25 mouse cellular contexts compared by ENCODE assay signal in the genomic region with DNA sequence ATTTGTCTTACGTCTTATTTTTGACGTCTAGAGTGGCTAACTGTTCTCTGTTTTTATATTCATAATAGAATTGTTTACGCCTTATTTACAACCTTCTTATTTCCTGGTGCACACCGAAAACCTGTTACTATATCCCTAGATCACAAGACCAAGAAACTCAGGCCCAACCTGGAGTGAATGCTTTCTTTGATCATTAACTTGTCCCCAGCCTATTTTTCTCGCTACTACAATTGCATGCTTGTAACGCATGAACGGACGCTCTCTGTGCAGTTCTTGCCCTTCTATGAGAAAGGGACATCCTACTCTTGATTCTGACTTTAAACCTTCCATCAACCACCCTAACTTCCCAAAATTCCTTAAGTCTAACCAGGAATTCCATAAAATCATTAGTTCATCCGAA. TPM values are rescaled to one million over a fixed set of nuclear protein-coding genes. Genes with fewer than 3 reads are reported as not detected.
DNase-seq lines count a peak whose midpoint lies in the region; ATAC-seq and TF ChIP-seq lines count a peak whose summit lies in the region.
"Had no signal": no experiment of that assay in that cellular context is flagged by ENCODE, and none has a peak within 500 bp of the region (broad histone marks: within the 10 kb centered on the region; RNA-seq: fewer than 3 reads in every experiment).

No protein-coding gene starts in this region.

- no peak for TF ChIP-seq CTCF in intestine, postnatal 0 days (IDR thresholded peaks at IDR 0.05; ENCODE audit: low read depth)

- H3K4me3 ChIP-seq in intestine, embryonic 15.5 days (replicated peaks), result no peak overlapping the region
- H3K4me3 ChIP-seq in intestine, postnatal 0 days (ENCODE audit: low read depth, low read length), result no peak overlapping the region
- no peak overlapping the region for H3K4me3 ChIP-seq in kidney, embryonic 14.5 days (ENCODE audit: low read length)
- H3K4me3 ChIP-seq: embryonic facial prominence, embryonic 10.5 days; embryonic facial prominence, embryonic 13.5 days; erythroblast, embryonic 14.5 days; forebrain, embryonic 12.5 days; forebrain, embryonic 15.5 days; heart, adult 2 months; heart, embryonic 10.5 days; hindbrain, embryonic 12.5 days; hindbrain, embryonic 15.5 days had no signal

- no peaks in the 10 kb centered on the region for H3K36me3 ChIP-seq in intestine, embryonic 15.5 days
- no peaks in the 10 kb centered on the region for H3K36me3 ChIP-seq in intestine, postnatal 0 days (ENCODE audit: control insufficient read depth, insufficient read depth)
- no peaks in the 10 kb centered on the region for H3K36me3 ChIP-seq in kidney, embryonic 14.5 days (ENCODE audit: control insufficient read depth, insufficient read depth, low read length)
- H3K36me3 ChIP-seq: embryonic facial prominence, embryonic 10.5 days; embryonic facial prominence, embryonic 13.5 days; forebrain, embryonic 12.5 days; forebrain, embryonic 15.5 days; heart, embryonic 10.5 days; hindbrain, embryonic 12.5 days; hindbrain, embryonic 15.5 days had no signal

- no peaks in the 10 kb centered on the region for H3K9me3 ChIP-seq in intestine, embryonic 15.5 days
- H3K9me3 ChIP-seq in intestine, postnatal 0 days (ENCODE audit: control insufficient read depth), result no peaks in the 10 kb centered on the region
- no peaks in the 10 kb centered on the region for H3K9me3 ChIP-seq in kidney, embryonic 14.5 days (ENCODE audit: control insufficient read depth, low read length)
- H3K9me3 ChIP-seq: embryonic facial prominence, embryonic 10.5 days; embryonic facial prominence, embryonic 13.5 days; forebrain, embryonic 12.5 days; forebrain, embryonic 15.5 days; heart, embryonic 10.5 days; hindbrain, embryonic 12.5 days; hindbrain, embryonic 15.5 days had no signal

- no peak overlapping the region for H3K27ac ChIP-seq in intestine, embryonic 15.5 days
- no peak overlapping the region for H3K27ac ChIP-seq in intestine, postnatal 0 days (ENCODE audit: low read depth, low read length)
- H3K27ac ChIP-seq in kidney, embryonic 14.5 days (ENCODE audit: low read depth, low read length), result no peak overlapping the region
- H3K27ac ChIP-seq: embryonic facial prominence, embryonic 10.5 days; embryonic facial prominence, embryonic 13.5 days; forebrain, embryonic 12.5 days; forebrain, embryonic 15.5 days; heart, adult 2 months; heart, embryonic 10.5 days; hindbrain, embryonic 12.5 days; hindbrain, embryonic 15.5 days had no signal

- H3K9ac ChIP-seq in intestine, embryonic 15.5 days, result no peak overlapping the region
- no peak overlapping the region for H3K9ac ChIP-seq in intestine, postnatal 0 days (ENCODE audit: low read depth, low read length)
- no peak overlapping the region for H3K9ac ChIP-seq in kidney, embryonic 14.5 days (ENCODE audit: low read depth, low read length)
- H3K9ac ChIP-seq: embryonic facial prominence, embryonic 13.5 days; forebrain, embryonic 12.5 days; forebrain, embryonic 15.5 days; hindbrain, embryonic 12.5 days; hindbrain, embryonic 15.5 days had no signal

- WGBS in intestine, embryonic 15.5 days, result 64% methylated on average over 9 of the region's 9 CpGs
- WGBS in intestine, postnatal 0 days, result 39% methylated on average over 9 of the region's 9 CpGs
- 62% methylated on average over 9 of the region's 9 CpGs for WGBS in kidney, embryonic 14.5 days

- H3K4me2 ChIP-seq in intestine, embryonic 15.5 days (replicated peaks), result no peak overlapping the region
- H3K4me2 ChIP-seq in intestine, postnatal 0 days (replicated peaks; ENCODE audit: low read depth), result no peak overlapping the region
- H3K4me2 ChIP-seq in kidney, embryonic 14.5 days (replicated peaks; ENCODE audit: low read depth, low read length), result no peak overlapping the region
- H3K4me2 ChIP-seq: embryonic facial prominence, embryonic 13.5 days; forebrain, embryonic 12.5 days; forebrain, embryonic 15.5 days; hindbrain, embryonic 12.5 days; hindbrain, embryonic 15.5 days had no signal

- H3K4me1 ChIP-seq in intestine, embryonic 15.5 days (replicated peaks), result peaks cover 8% of the 10 kb centered on the region
- no peaks in the 10 kb centered on the region for H3K4me1 ChIP-seq in intestine, postnatal 0 days (replicated peaks; ENCODE audit: control insufficient read depth, insufficient read depth, low read length)
- peaks cover 5% of the 10 kb centered on the region; the same call in 1 of the 2 replicates for H3K4me1 ChIP-seq in kidney, embryonic 14.5 days (ENCODE audit: control insufficient read depth, insufficient read depth, low read length)
- H3K4me1 ChIP-seq: forebrain, embryonic 12.5 days; forebrain, embryonic 15.5 days; hindbrain, embryonic 15.5 days had no signal

- ATAC-seq in intestine, embryonic 15.5 days, result peak; percentile 29; the same call in 1 of the 2 replicates
- no peak for ATAC-seq in intestine, postnatal 0 days
- no peak for ATAC-seq in kidney, embryonic 14.5 days (ENCODE audit: low FRiP score, low TSS enrichment)
- ATAC-seq: activated CD4-positive, CD25-positive, alpha-beta regulatory T cell, adult 4 months; forebrain, embryonic 15.5 days had no signal

- DNase-seq in kidney, adult 9 months, result peak; percentile 63
- DNase-seq in kidney, postnatal 10 days, result no peak
- DNase-seq in kidney, postnatal 14 days, result peak; percentile 43
- DNase-seq: adrenal gland, adult 8-10 months; adrenal gland, postnatal 25 days; cerebellum, adult 11-12 months; cerebellum, adult 8-10 months; cerebellum, postnatal 10 days; cerebellum, postnatal 36 days; embryo, embryonic 11 days; gastrocnemius, postnatal 10 days; gastrocnemius, postnatal 36 days; heart, adult 2 months had no signal

- no peaks in the 10 kb centered on the region for H3K27me3 ChIP-seq in intestine, embryonic 15.5 days (replicated peaks)
- no peaks in the 10 kb centered on the region for H3K27me3 ChIP-seq in intestine, postnatal 0 days (replicated peaks; ENCODE audit: control insufficient read depth, insufficient read depth, low read length)
- no peaks in the 10 kb centered on the region for H3K27me3 ChIP-seq in kidney, embryonic 14.5 days (ENCODE audit: control insufficient read depth, insufficient read depth, low read length)
- H3K27me3 ChIP-seq: embryonic facial prominence, embryonic 13.5 days; forebrain, embryonic 12.5 days; forebrain, embryonic 15.5 days; hindbrain, embryonic 12.5 days; hindbrain, embryonic 15.5 days had no signal

RNA-seq across cellular contexts. Expression of a gene that starts 9.5 kb away (rescaled TPM):
- 12.7 and 15.8 TPM in 2 replicates for polyA plus RNA-seq in intestine, embryonic 15.5 days (2015; fragmentation: Nextera tagmentation; extraction: Ambion mirVana)
- 25.1 and 29.0 TPM in 2 replicates for polyA plus RNA-seq in intestine, postnatal 0 days (2015; fragmentation: Nextera tagmentation; extraction: Ambion mirVana)
- polyA plus RNA-seq in kidney, embryonic 14.5 days (2014; fragmentation: Nextera tagmentation; extraction: Ambion mirVana), result 0.49 and 1.9 TPM in 2 replicates
- polyA plus RNA-seq: embryonic facial prominence, embryonic 13.5 days; erythroblast, embryonic 14.5 days; hindbrain, embryonic 12.5 days had no signal
